Mouse (Mus musculus): Measurements from ENCODE around the gene Vav3. TPM values are rescaled to one million over a fixed set of nuclear protein-coding genes. Genes with fewer than 3 reads are reported as not detected.
A peak's percentile ranks its signal among the peaks of the same experiment; 100 is the strongest.

The Vav3 gene
- polyA plus RNA-seq, 1 experiment = 2.2 TPM

- Histone ChIP-seq H3K36me3 (ENCODE audit: control insufficient read depth, insufficient read depth) (no peaks in the 10 kb centered on the region), H3ac (ENCODE audit: control insufficient read depth, insufficient read length, low read depth) (no peak overlapping the region), H3K79me3 (ENCODE audit: low read depth) (no peaks in the 10 kb centered on the region), H3K79me2 (ENCODE audit: control insufficient read depth, insufficient read depth) (no peaks in the 10 kb centered on the region), H3K4me3 (ENCODE audit: insufficient read depth, poor library complexity, severe bottlenecking) (no peak overlapping the region), H3K27me3 (ENCODE audit: control insufficient read depth, insufficient read depth, insufficient read length) (no peaks in the 10 kb centered on the region)
- TF ChIP-seq USF1 (IDR thresholded peaks at IDR 0.05; ENCODE audit: low read depth) (no peak), MYOG (IDR thresholded peaks at IDR 0.05; ENCODE audit: control insufficient read depth, extremely low read depth, insufficient read length) (no peak), FOSL1 (IDR thresholded peaks at IDR 0.05; ENCODE audit: insufficient read depth, low read length, poor library complexity, severe bottlenecking) (no peak), MYOD1 (IDR thresholded peaks at IDR 0.05; ENCODE audit: control insufficient read depth, insufficient read length, low read depth) (no peak), CEBPB (IDR thresholded peaks at IDR 0.05; ENCODE audit: low read depth) (no peak), CTCF (IDR thresholded peaks at IDR 0.05; ENCODE audit: control insufficient read depth, insufficient read depth, insufficient read length) (no peak), MAX (IDR thresholded peaks at IDR 0.05) (no peak)
These were observed 1.2 kb upstream of the Vav3 start for GRCm38 (mm10) chr3:109339290-109339689.

GRCm38 (mm10) chr3:109339941-109340273, 546 bp upstream of the Vav3 start:
- no peaks in the 10 kb centered on the region for H3K79me3 ChIP-seq (ENCODE audit: low read depth)
- H3K27me3 ChIP-seq (ENCODE audit: control insufficient read depth, insufficient read depth, insufficient read length) = no peaks in the 10 kb centered on the region
- TF ChIP-seq CTCF (IDR thresholded peaks at IDR 0.05; ENCODE audit: control insufficient read depth, insufficient read depth, insufficient read length) = no peak
- TF ChIP-seq MYOG (IDR thresholded peaks at IDR 0.05; ENCODE audit: control insufficient read depth, extremely low read depth, insufficient read length) = no peak
- no peak for TF ChIP-seq USF1 (IDR thresholded peaks at IDR 0.05; ENCODE audit: low read depth)
- TF ChIP-seq FOSL1 (IDR thresholded peaks at IDR 0.05; ENCODE audit: insufficient read depth, low read length, poor library complexity, severe bottlenecking) = no peak
- TF ChIP-seq MAX (IDR thresholded peaks at IDR 0.05) = no peak
- no peak for TF ChIP-seq MYOD1 (IDR thresholded peaks at IDR 0.05; ENCODE audit: control insufficient read depth, insufficient read length, low read depth)
- TF ChIP-seq CEBPB (IDR thresholded peaks at IDR 0.05; ENCODE audit: low read depth) = no peak
- peak overlapping the region; percentile 51 for H3K4me3 ChIP-seq (ENCODE audit: insufficient read depth, poor library complexity, severe bottlenecking)
- no peaks in the 10 kb centered on the region for H3K36me3 ChIP-seq (ENCODE audit: control insufficient read depth, insufficient read depth)
- H3K79me2 ChIP-seq (ENCODE audit: control insufficient read depth, insufficient read depth) = no peaks in the 10 kb centered on the region
- H3ac ChIP-seq (ENCODE audit: control insufficient read depth, insufficient read length, low read depth) = peak overlapping the region; percentile 44

GRCm38 (mm10) chr3:109341071-109341480, 623 bp downstream of the Vav3 start:
- H3ac ChIP-seq (ENCODE audit: control insufficient read depth, insufficient read length, low read depth) = peak overlapping the region; percentile 95
- no peaks in the 10 kb centered on the region for H3K79me2 ChIP-seq (ENCODE audit: control insufficient read depth, insufficient read depth)
- TF ChIP-seq CEBPB (IDR thresholded peaks at IDR 0.05; ENCODE audit: low read depth) (no peak), CTCF (IDR thresholded peaks at IDR 0.05; ENCODE audit: control insufficient read depth, insufficient read depth, insufficient read length) (no peak), MYOG (IDR thresholded peaks at IDR 0.05; ENCODE audit: control insufficient read depth, extremely low read depth, insufficient read length) (no peak), MYOD1 (IDR thresholded peaks at IDR 0.05; ENCODE audit: control insufficient read depth, insufficient read length, low read depth) (no peak), MAX (IDR thresholded peaks at IDR 0.05) (no peak), USF1 (IDR thresholded peaks at IDR 0.05; ENCODE audit: low read depth) (no peak), FOSL1 (IDR thresholded peaks at IDR 0.05; ENCODE audit: insufficient read depth, low read length, poor library complexity, severe bottlenecking) (no peak)
- H3K36me3 ChIP-seq (ENCODE audit: control insufficient read depth, insufficient read depth) = no peaks in the 10 kb centered on the region
- peak overlapping the region; percentile 51 for H3K4me3 ChIP-seq (ENCODE audit: insufficient read depth, poor library complexity, severe bottlenecking)
- no peaks in the 10 kb centered on the region for H3K27me3 ChIP-seq (ENCODE audit: control insufficient read depth, insufficient read depth, insufficient read length)
- no peaks in the 10 kb centered on the region for H3K79me3 ChIP-seq (ENCODE audit: low read depth)

- no peaks in the 10 kb centered on the region for H3K79me3 ChIP-seq (ENCODE audit: low read depth)
- peak overlapping the region; percentile 8 for H3ac ChIP-seq (ENCODE audit: control insufficient read depth, insufficient read length, low read depth)
- H3K36me3 ChIP-seq (ENCODE audit: control insufficient read depth, insufficient read depth) = no peaks in the 10 kb centered on the region
- H3K4me3 ChIP-seq (ENCODE audit: insufficient read depth, poor library complexity, severe bottlenecking) = peak overlapping the region; percentile 51
- H3K79me2 ChIP-seq (ENCODE audit: control insufficient read depth, insufficient read depth) = no peaks in the 10 kb centered on the region
- H3K27me3 ChIP-seq (ENCODE audit: control insufficient read depth, insufficient read depth, insufficient read length) = no peaks in the 10 kb centered on the region
- TF ChIP-seq USF1 (IDR thresholded peaks at IDR 0.05; ENCODE audit: low read depth) (no peak), MYOD1 (IDR thresholded peaks at IDR 0.05; ENCODE audit: control insufficient read depth, insufficient read length, low read depth) (no peak), MAX (IDR thresholded peaks at IDR 0.05) (no peak), CTCF (IDR thresholded peaks at IDR 0.05; ENCODE audit: control insufficient read depth, insufficient read depth, insufficient read length) (no peak), MYOG (IDR thresholded peaks at IDR 0.05; ENCODE audit: control insufficient read depth, extremely low read depth, insufficient read length) (no peak), CEBPB (IDR thresholded peaks at IDR 0.05; ENCODE audit: low read depth) (no peak), FOSL1 (IDR thresholded peaks at IDR 0.05; ENCODE audit: insufficient read depth, low read length, poor library complexity, severe bottlenecking) (no peak)
These were observed 1.2 kb downstream of the Vav3 start for GRCm38 (mm10) chr3:109341631-109342030.

- H3K79me2 ChIP-seq (ENCODE audit: control insufficient read depth, insufficient read depth) = no peaks in the 10 kb centered on the region
- no peak overlapping the region for H3K4me3 ChIP-seq (ENCODE audit: insufficient read depth, poor library complexity, severe bottlenecking)
- TF ChIP-seq MYOD1 (IDR thresholded peaks at IDR 0.05; ENCODE audit: control insufficient read depth, insufficient read length, low read depth) (peak; percentile 30), CEBPB (IDR thresholded peaks at IDR 0.05; ENCODE audit: low read depth) (no peak)
- H3K79me3 ChIP-seq (ENCODE audit: low read depth) = no peaks in the 10 kb centered on the region
- no peaks in the 10 kb centered on the region for H3K36me3 ChIP-seq (ENCODE audit: control insufficient read depth, insufficient read depth)
- H3K27me3 ChIP-seq (ENCODE audit: control insufficient read depth, insufficient read depth, insufficient read length) = no peaks in the 10 kb centered on the region
- H3ac ChIP-seq (ENCODE audit: control insufficient read depth, insufficient read length, low read depth) = no peak overlapping the region
These were observed 11.7 kb downstream of the Vav3 start for GRCm38 (mm10) chr3:109351956-109352684.

GRCm38 (mm10) chr3:109352690-109353089, 12.2 kb downstream of the Vav3 start:
- no peaks in the 10 kb centered on the region for H3K79me2 ChIP-seq (ENCODE audit: control insufficient read depth, insufficient read depth)
- TF ChIP-seq FOSL1 (IDR thresholded peaks at IDR 0.05; ENCODE audit: insufficient read depth, low read length, poor library complexity, severe bottlenecking) (no peak), CEBPB (IDR thresholded peaks at IDR 0.05; ENCODE audit: low read depth) (no peak), MAX (IDR thresholded peaks at IDR 0.05) (no peak), MYOG (IDR thresholded peaks at IDR 0.05; ENCODE audit: control insufficient read depth, extremely low read depth, insufficient read length) (no peak), MYOD1 (IDR thresholded peaks at IDR 0.05; ENCODE audit: control insufficient read depth, insufficient read length, low read depth) (no peak), USF1 (IDR thresholded peaks at IDR 0.05; ENCODE audit: low read depth) (no peak), CTCF (IDR thresholded peaks at IDR 0.05; ENCODE audit: control insufficient read depth, insufficient read depth, insufficient read length) (no peak)

More at GRCm38 (mm10) chr3:109352690-109353089, 12.2 kb downstream of the Vav3 start:
- no peaks in the 10 kb centered on the region for H3K36me3 ChIP-seq (ENCODE audit: control insufficient read depth, insufficient read depth)
- no peak overlapping the region for H3ac ChIP-seq (ENCODE audit: control insufficient read depth, insufficient read length, low read depth)
- no peak overlapping the region for H3K4me3 ChIP-seq (ENCODE audit: insufficient read depth, poor library complexity, severe bottlenecking)
- no peaks in the 10 kb centered on the region for H3K27me3 ChIP-seq (ENCODE audit: control insufficient read depth, insufficient read depth, insufficient read length)
- no peaks in the 10 kb centered on the region for H3K79me3 ChIP-seq (ENCODE audit: low read depth)

All from C2C12 (cell line).